Mouse (Mus musculus) thymus, adult 2 months (tissue): Measurements from ENCODE around the gene Il10rb. TPM values are rescaled to one million over a fixed set of nuclear protein-coding genes. Genes with fewer than 3 reads are reported as not detected.

Source experiments
- DNase-seq: peaks from one replicate; pipeline ENCODE4 v3.0.0; 2021
- H3K27ac ChIP-seq: fragments of 200-500 bp; 2 replicates; pipeline ENCODE4 v1.5.1; 2012; ENCODE audit warnings: low read length, control low read depth; ENCODE audit not compliant: control insufficient read depth, insufficient read depth
- H3K27me3 ChIP-seq: fragments of 200-500 bp; 2 replicates; pipeline ENCODE4 v1.6.1; 2012; ENCODE audit warnings: mild to moderate bottlenecking, low read length, moderate library complexity, mixed read lengths; ENCODE audit not compliant: control insufficient read depth, insufficient read depth
- H3K36me3 ChIP-seq: fragments of 200-500 bp; 2 replicates; pipeline ENCODE4 v1.6.1; 2012; ENCODE audit warnings: mild to moderate bottlenecking, low read length, moderate library complexity; ENCODE audit not compliant: control insufficient read depth, insufficient read depth
- H3K4me1 ChIP-seq: fragments of 200-500 bp; replicated peaks from 2 replicates; pipeline ENCODE4 v1.6.1; 2012; ENCODE audit warnings: low read length; ENCODE audit not compliant: control insufficient read depth, insufficient read depth
- H3K4me3 ChIP-seq: fragments of 200-500 bp; 2 replicates; pipeline ENCODE4 v1.5.1; 2012; ENCODE audit warnings: mild to moderate bottlenecking, low read length, control low read depth, moderate library complexity; ENCODE audit not compliant: control insufficient read depth, insufficient read depth
- CTCF ChIP-seq: fragments of 200-500 bp; IDR thresholded peaks from 2 replicates; pipeline ENCODE4 v1.5.1; 2012; ENCODE audit warnings: mild to moderate bottlenecking, control low read depth, low read length, moderate library complexity, borderline replicate concordance; ENCODE audit not compliant: control insufficient read depth, poor library complexity, insufficient read depth; ENCODE audit errors: extremely low read depth
- POLR2A ChIP-seq: fragments of 200-500 bp; IDR thresholded peaks from 2 replicates; pipeline ENCODE4 v1.6.1; 2012; ENCODE audit warnings: mild to moderate bottlenecking, low read length, control low read depth, moderate library complexity; ENCODE audit not compliant: control insufficient read depth, poor library complexity, insufficient read depth; ENCODE audit errors: extremely low read depth
- WGBS: fragments of 180-500 bp; shearing (Covaris S2); methylation state at CpG from one replicate; pipeline ENCODE4 v1.1.7; 2018; 5-methylcytosine and 5-hydroxymethylcytosine counted together
- polyA plus RNA-seq: library from polyadenylated mRNA; depleted of rRNA; stranded (reverse); fragments of >200 nt; gene quantifications from 2 replicates; pipeline ENCODE4 v1.2.3, GENCODE M21; 2012

Il10rb gene
- polyA plus RNA-seq, 1 experiment: 35.6 TPM

GRCm38 (mm10) chr16:91362006-91362405 lies 44.0 kb upstream of the Il10rb start:
- Histone ChIP-seq H3K4me1 (peaks cover 16% of the 10 kb centered on the region), H3K27me3 (no peaks in the 10 kb centered on the region), H3K27ac (no peak overlapping the region), H3K4me3 (no peak overlapping the region), H3K36me3 (no peaks in the 10 kb centered on the region)
- WGBS: 91% methylated on average over 2 of the region's 2 CpGs
- DNase-seq: no peak
- TF ChIP-seq CTCF (no peak), POLR2A (no peak)

DNA sequence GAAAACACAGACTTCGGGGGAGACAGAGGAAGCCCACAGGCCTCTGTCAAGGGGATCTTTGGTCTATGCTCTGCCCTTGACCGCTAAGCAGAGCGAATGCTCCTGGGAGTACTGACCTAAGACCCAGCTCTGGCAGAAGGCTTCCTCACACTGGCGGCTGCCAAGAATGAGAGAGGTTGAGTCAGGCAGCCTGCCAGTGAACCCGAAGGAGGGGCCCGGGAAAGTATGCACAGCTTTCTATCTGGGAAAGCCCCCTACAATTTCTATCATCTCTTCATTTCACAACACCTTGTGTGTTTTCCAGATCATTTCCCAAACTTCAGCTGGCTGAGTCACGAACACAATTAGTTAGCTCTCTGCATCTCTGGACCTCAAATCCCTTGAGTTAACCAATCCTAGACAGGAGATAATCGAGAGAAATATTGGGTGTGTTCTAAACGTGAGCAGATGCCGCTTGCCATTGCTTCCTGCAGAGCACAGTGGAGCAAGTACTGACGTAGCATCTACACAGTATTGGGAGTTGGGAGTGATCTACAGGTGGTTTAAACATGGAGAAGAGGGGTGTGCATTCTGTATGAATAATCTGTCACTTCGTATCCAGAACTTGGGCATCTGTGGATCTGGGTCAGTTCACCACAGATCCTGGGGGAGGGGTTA lies 43.2 kb upstream of the Il10rb start:
- WGBS: 81% methylated on average over 12 of the region's 12 CpGs
- Histone ChIP-seq H3K4me1 (peaks cover 19% of the 10 kb centered on the region), H3K36me3 (no peaks in the 10 kb centered on the region), H3K27ac (no peak overlapping the region), H3K27me3 (no peaks in the 10 kb centered on the region), H3K4me3 (no peak overlapping the region)
- DNase-seq: no peak
- no peak for TF ChIP-seq POLR2A
- TF ChIP-seq CTCF: no peak

GRCm38 (mm10) chr16:91363483-91363882 lies 42.5 kb upstream of the Il10rb start:
- Histone ChIP-seq H3K27me3 (no peaks in the 10 kb centered on the region), H3K4me3 (no peak overlapping the region), H3K27ac (no peak overlapping the region), H3K36me3 (no peaks in the 10 kb centered on the region), H3K4me1 (peaks cover 19% of the 10 kb centered on the region)
- WGBS: 20% methylated on average over 3 of the region's 3 CpGs
- no peak for DNase-seq
- no peak for TF ChIP-seq CTCF
- TF ChIP-seq POLR2A: no peak

GRCm38 (mm10) chr16:91366567-91366966 lies 39.4 kb upstream of the Il10rb start:
- H3K4me3 ChIP-seq: no peak overlapping the region
- H3K36me3 ChIP-seq: no peaks in the 10 kb centered on the region
- H3K27me3 ChIP-seq: no peaks in the 10 kb centered on the region
- peak; percentile 47 for DNase-seq
- H3K4me1 ChIP-seq: peaks cover 19% of the 10 kb centered on the region
- peak overlapping the region; percentile 78 for H3K27ac ChIP-seq
- TF ChIP-seq POLR2A (no peak), CTCF (no peak)

DNA sequence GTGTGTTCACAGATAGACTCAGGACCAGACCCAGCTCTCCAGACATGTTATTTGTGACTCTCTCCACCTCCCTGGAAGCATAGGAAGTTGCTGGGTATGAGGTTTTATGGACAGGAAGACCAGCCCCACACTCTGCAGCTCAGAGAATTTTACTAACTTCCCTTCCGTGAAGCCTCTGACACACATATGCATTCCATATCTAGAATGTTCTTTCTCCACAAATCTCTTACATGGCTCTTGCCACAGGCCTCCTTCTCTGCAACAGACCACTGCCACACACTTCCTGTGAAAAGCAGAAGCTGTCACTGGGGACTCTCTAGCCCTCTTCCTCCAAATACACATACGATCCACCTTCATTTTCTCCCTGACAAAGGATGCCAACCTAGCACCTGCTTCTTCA lies 38.9 kb upstream of the Il10rb start:
- TF ChIP-seq POLR2A: no peak
- TF ChIP-seq CTCF: no peak
- 16% methylated on average over 2 of the region's 2 CpGs for WGBS
- Histone ChIP-seq H3K4me3 (no peak overlapping the region), H3K36me3 (no peaks in the 10 kb centered on the region), H3K4me1 (peaks cover 19% of the 10 kb centered on the region), H3K27ac (peak overlapping the region; percentile 78), H3K27me3 (no peaks in the 10 kb centered on the region)
- no peak for DNase-seq

GRCm38 (mm10) chr16:91372577-91373472 lies 33.1 kb upstream of the Il10rb start, which contains the start of gene Ifnar2:
Ifnar2 (plus strand) TSS chr16:91372783.
- peak; percentile 78 for DNase-seq
- H3K36me3 ChIP-seq: no peaks in the 10 kb centered on the region
- H3K4me3 ChIP-seq: peak within 1 kb of the TSS; percentile 77
- H3K27ac ChIP-seq: peak within 1 kb of the TSS; percentile 74
- TF ChIP-seq POLR2A: no peak
- WGBS: under 1% methylated on average over 62 of the region's 62 CpGs
- H3K4me1 ChIP-seq: peaks cover 10% of the 10 kb centered on the region; the same call in 1 of the 2 replicates
- H3K27me3 ChIP-seq: no peaks in the 10 kb centered on the region
